Mouse (Mus musculus): ENCODE data around the gene Tmem184a. TPM values are rescaled to one million over a fixed set of nuclear protein-coding genes. Genes with fewer than 3 reads are reported as not detected.

Tmem184a gene
- total RNA-seq, 2 experiments from 2014 or later, result 0.07 to 0.14 TPM

DNA sequence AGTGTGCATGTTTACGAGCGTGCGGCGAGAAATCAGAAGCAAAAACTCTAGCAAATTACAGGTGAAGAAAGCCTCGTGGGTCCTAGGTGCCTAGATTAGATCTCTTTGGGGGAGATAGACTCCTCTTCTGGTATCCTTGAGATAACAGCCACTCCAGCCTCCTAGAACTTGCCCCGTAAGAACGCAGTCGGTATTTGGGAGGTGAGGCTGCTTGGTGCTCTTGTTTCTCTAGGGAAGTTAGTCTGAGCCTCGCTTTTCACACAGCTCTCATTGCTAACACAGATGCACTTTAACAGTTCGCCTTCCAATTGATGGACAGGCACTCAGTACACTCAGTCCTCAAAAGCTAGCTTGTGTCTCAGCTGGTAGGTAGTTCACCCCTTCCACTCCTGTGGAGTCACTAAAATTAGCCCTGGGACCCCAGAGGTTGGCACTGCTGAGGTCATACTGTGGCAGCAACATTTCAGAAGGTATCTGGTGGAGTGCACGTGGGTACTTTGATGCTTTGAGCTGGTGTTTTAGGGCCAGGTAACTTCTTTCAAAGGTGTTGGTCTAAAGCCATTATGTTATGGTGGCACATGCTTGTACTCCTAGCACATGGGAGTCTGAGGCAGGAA, 27.4 kb downstream of the Tmem184a start:
- DNase-seq, result peak; percentile 6

DNA sequence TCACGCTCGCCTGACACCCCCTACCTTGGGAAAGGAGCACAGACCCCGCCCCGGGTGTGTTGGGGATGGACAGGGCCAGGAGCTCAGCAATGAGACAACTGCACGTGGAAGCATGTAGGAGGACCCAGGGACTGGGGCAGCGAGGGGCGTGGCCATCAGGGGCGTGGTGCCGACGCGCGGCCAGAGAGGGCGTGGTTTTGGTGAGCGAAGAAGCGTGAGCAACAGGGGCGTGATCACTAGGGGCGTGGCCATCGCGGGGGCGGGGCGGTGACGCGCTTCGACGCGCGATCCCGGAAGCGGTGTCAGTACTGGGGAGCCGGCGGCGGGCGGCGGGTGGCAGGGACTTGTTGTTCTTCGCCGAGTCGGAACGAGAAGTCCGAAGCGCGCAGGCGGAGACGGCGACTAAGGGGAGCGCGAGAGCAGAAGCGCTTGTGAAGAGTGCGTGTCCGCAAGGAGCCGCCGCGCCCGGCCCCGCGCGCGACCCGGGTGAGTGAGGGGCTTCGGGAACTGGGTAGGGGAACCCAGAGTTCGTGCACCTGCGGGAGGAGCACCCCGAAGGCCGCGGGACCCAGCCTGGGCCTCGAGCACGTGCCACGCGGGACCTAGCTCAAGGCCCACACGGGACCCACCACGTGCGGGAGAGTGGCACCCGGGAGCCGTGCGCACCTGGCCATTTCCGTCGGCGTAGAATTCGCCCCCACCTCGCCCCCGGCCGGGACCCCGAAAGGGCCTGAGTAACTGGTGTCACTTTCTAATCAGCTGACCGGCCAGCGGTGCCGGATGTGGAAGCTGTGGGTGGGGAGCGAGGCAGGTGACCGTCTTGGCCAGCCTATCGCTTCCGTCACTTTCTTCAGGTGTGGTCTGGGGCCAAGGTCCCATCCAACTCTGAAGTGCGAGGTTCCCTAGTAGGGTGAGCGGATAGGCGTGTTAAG, 28.2 kb downstream of the Tmem184a start, which contains the start of gene Mafk:
Mafk (plus strand) TSS at position 287 of the 932 bp plus-strand sequence.
- peak; percentile 99 for DNase-seq

DNA sequence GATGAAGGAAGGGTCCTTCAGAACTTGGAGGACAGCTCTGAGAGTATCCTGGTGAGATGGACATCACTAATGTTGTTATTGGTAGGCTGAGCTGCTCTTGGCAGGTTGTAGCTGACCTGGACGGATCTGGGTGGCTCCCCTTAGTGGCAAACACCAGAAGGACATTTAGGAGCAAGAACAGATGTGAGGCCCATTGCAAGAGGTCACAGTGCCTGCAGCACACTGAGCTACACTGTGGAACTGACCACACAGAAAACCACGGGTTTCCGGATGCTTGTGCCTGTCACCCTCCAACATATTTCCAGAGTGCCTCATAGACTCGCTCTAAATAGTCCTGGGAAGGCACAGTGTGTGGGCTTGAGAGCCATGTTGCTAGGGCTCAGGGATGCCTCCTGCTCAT, 30.3 kb downstream of the Tmem184a start:
- peak; percentile 6 for DNase-seq

DNA sequence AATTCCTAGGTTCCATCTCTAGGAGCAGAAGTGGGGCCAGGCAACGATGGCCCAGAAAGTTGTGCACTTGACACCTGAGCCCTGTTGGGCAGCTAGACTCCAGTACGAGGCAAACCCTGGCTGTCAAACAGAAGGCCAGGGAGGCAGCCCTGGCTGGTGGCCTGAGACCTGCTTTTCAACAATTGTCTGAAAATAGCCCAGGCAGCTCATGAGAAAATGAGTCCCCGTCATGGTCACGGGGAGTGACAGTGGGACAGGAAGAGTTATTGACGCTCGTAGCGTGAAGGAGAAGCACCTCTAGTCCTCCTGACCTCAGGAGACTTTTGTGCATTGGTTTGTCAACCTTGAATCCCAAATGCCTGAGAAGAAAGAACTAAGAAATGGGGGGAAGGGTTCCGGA, 38.3 kb downstream of the Tmem184a start:
- DNase-seq, result no peak

DNA sequence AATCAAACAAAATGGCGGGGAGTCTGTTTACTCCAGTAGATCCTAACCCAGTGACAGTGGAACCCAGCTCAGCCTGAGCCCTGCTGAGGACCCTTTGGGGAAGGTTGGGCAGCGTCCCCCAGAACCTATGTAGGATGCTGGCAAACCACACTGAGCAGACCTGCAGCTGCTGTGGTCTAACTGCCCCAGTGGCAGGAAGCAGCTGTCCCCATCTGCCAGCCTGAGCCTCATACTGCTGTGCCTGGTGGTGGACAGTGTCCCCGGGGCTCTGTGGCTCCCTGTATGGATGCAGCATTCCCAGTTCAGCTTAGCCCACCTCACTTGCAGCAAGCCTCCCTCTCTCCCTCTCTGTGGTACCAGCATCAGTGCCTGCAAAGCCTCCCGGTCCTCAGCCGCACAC, 42.8 kb downstream of the Tmem184a start:
- DNase-seq, result no peak

DNA sequence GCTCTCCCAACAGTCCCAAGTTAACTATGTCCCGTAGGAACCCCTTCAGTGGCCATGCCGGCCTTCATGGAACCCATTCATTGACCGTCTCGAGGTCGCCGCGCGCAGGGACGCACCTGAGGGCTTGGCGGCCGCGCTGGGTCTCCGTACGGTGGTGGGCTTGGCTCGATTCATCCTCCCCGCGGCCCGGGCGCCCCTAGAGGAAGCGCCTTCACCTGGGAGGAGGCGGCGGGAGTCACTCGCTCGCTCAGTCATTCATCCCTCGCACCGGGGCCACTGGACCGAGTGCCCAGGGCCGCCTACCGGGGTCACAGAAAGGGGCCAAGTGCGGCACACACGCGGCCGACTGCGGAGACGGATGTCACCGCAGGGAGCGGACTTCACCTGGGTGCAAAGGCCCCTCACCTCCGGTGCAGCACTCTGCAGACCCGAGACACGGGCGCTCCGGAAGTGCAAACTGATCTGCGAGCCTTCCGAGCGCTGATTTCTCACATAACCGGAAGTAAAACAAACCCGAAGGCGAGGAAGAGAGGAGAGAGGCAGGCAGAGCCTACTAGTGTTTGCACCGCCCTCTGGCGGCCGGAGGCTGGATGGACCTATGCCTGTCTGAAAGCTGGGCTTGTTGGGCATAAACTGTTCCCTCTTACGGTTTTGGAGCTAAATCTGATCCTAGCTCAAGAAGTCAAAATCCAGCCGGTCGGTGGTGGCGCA, 44.3 kb downstream of the Tmem184a start, which contains the start of gene Ints1:
Ints1 (minus strand) TSS at position 459 of the 711 bp plus-strand sequence.
- peak; percentile 97 for DNase-seq

DNA sequence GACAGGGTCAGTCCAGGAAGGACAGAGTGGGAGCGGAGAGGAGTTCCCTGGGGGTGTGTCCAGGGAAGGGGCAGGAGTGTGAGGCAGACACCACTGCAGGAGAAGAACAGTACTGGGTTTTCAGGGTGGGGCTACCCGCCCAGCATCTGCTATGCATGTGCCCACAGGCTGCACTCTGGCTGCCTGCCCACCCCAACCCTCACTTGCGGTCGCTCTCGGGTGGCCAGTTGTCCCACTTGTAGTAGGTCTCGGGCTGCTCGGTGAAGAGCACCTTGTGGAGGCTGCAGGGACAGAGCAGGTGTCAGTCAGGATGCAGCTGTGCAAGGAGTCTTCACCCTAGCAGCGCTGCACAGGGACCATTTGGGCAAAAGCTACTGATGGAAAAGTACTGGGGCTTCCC, 51.5 kb downstream of the Tmem184a start:
- peak; percentile 4 for DNase-seq

DNA sequence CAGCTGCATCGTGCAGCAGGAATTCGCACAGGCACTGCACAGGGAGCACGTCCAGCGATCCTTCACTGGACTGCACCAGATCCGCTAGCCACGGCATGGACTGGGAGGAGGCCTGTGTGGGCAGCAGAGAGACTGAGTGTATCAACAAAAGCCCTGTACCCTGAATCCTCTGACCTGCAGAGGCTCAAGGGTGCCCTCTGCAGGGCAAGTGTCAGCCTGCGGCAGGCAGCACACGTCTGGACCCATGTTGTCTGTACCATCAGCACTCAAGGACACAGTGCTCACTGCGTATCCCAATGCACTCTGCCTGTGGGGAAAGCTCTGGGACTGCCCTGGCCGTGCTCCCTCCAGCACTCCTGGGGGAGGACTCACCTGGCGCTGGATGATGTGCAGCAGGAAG, 55.4 kb downstream of the Tmem184a start:
- no peak for DNase-seq

DNA sequence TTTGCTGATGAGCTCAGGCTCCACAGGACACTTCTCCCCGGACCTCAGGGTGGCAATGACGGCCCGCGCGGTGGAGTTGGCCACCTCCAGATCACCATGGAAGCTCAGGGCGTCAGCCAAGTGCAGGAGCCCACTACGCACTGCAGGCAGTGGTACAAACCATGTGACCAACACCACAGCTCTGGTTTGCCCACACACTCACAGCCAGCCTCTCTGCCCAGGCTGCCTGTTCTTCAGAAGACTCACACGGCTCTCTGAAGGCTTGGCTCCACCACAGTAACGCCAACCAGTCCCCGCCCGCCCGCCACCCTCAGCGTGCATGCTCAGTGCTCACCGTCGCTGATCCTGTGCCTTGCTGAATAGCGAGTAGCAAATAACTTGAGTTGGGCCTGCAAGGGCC, 61.6 kb downstream of the Tmem184a start:
- no peak for DNase-seq

DNA sequence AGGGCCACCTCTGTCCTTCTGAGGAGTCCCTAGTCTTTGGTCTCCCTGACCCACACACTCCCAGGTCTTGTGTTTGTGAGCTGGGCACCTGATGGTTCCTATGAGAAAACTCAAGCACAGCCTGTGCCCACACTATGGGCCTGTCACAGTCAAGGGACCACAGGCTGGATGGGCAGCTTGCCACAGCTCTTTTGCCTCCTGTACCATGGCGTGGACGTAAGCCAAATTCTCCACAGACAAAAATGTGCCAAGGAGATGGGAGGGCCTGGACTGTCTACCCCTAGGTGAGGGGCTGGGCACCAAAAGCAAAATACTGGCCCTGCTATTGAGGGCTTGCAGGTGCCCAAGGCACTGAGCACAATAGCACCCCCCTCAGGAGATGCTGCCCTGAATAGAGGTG, 63.1 kb downstream of the Tmem184a start:
- DNase-seq, result no peak

DNA sequence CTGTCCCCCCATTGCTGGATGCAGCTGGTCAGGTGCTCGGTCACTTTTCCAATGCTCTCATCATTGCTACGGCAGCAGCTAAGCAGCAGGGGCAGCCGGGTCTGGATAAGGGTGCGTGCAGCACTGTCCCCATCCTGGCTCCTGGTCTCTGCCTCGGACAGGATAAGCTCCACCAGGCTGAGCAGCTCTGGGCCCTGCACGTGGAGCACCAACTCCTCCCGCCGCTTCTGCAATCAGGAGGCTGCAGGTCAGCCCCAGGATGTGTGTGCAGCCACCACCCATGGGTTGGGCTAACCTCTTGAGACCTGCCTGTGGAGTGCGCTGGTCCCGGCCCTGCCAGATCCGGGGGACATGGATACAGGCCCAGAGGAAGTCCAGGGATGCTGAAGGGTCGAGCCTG, 63.6 kb downstream of the Tmem184a start:
- no peak for DNase-seq

DNA sequence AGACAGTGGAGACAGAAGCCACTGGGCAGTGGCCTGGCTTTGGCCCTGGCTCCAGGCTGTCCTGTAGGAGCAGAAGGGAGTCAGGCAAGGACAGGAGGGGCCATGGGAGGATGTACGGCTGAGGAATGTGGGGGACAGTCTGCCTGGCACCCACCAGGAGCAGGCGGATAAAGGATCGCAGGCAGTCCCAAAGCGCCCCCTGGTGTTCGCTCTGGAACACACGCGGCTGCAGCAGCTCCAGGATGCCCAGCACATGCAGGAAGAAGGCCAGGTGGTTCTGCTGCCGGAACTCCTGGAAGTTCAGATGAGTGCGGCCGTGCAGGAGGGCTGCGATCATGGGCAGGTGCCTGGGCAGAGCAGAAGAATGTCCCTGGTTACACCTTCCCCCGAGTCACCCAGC, 65.0 kb downstream of the Tmem184a start:
- peak; percentile 68 for DNase-seq

Small RNA genes lying within 50 kb of the gene (microRNA-seq; reads per million reads assigned to microRNA genes)
- gene Mir7037, result 0.20 to 1.0 reads per million in 2 experiments

Other genes starting within 250 kb of the Tmem184a start
- 1 to 10 TPM; 4.7 to 5.6 TPM for gene Micall2, start 83.6 kb downstream of the Tmem184a start, total RNA-seq (2021)
- gene Ints1, start 44.2 kb downstream of the Tmem184a start, total RNA-seq (2021), result 10 to 100 TPM; 50.6 to 54.8 TPM
- 10 to 100 TPM; 28.1 to 29.1 TPM for gene Mafk, start 28.4 kb downstream of the Tmem184a start, total RNA-seq (2021)
- not detected for gene Gm26938, start 6.5 kb upstream of the Tmem184a start, total RNA-seq (2021)
- 10 to 100 TPM; 12.2 to 15.2 TPM for gene Psmg3, start 7.0 kb upstream of the Tmem184a start, total RNA-seq (2021)
- under 1 TPM; 0.65 to 0.81 TPM for gene Elfn1, start 88.0 kb upstream of the Tmem184a start, total RNA-seq (2021)